Mouse (Mus musculus) heart, postnatal 10 days (tissue): ENCODE measurements around the gene Kmt2b. TPM values are rescaled to one million over a fixed set of nuclear protein-coding genes. Genes with fewer than 3 reads are reported as not detected.
A peak's percentile ranks its signal among the peaks of the same experiment; 100 is the strongest.

Source experiments
- DNase-seq, 2 experiments: peaks; one replicate each; pipeline ENCODE4 v3.0.0; 2021
- intact Hi-C: fragments of 180-260 bp; cut with DNase I; formaldehyde crosslinking; loops from one replicate; pipeline ENCODE4 v1.15.1; 2025
- total RNA-seq, 2 experiments: library from RNA; stranded (reverse); gene quantifications; 2 replicates each; pipeline ENCODE4 v1.2.3; 2021

The Kmt2b gene
- total RNA-seq, 2 experiments from 2014 or later, result 25.8 to 30.2 TPM

- intact Hi-C loops, result no loop called here
- no peak for DNase-seq
These were observed 15.9 kb upstream of the Kmt2b start for GRCm38 (mm10) chr7:30604424-30604823.

GRCm38 (mm10) chr7:30602583-30602982 is 14.1 kb upstream of the Kmt2b start:
- intact Hi-C loops, result no loop called here
- DNase-seq, result no peak

- intact Hi-C loops, result no loop called here
These were observed 12.1 kb upstream of the Kmt2b start for GRCm38 (mm10) chr7:30600651-30601050.

GRCm38 (mm10) chr7:30599933-30600353 is 11.4 kb upstream of the Kmt2b start:
- intact Hi-C loops, result loop anchor here (10.0 kb wide), 1 partner anchor 365 kb away; no protein-coding TSS in a partner anchor
- peak; percentile 93 for DNase-seq

More at GRCm38 (mm10) chr7:30600651-30601050, 12.1 kb upstream of the Kmt2b start:
- DNase-seq, result no peak

- no peak for DNase-seq
- intact Hi-C loops, result loop anchor here (10.0 kb wide), 1 partner anchor 366 kb away; no protein-coding TSS in a partner anchor
These were observed 10.3 kb upstream of the Kmt2b start, which contains the start of gene Zbtb32 for GRCm38 (mm10) chr7:30598786-30599185. Gene Zbtb32, minus strand, starts transcription at chr7:30598909.

GRCm38 (mm10) chr7:30596811-30597210 is 8.3 kb upstream of the Kmt2b start:
- DNase-seq, result no peak

GRCm38 (mm10) chr7:30596093-30596492 is 7.6 kb upstream of the Kmt2b start:
- intact Hi-C loops, result loop anchor here (10.0 kb wide), 1 partner anchor 369 kb away; no protein-coding TSS in a partner anchor
- DNase-seq, result no peak

More at GRCm38 (mm10) chr7:30596811-30597210, 8.3 kb upstream of the Kmt2b start:
- intact Hi-C loops, result loop anchor here (10.0 kb wide), 1 partner anchor 368 kb away; no protein-coding TSS in a partner anchor

GRCm38 (mm10) chr7:30594510-30595024 is 6.0 kb upstream of the Kmt2b start:
- intact Hi-C loops, result loop anchor here (5.0 to 10.0 kb wide), 2 partner anchors 308 to 370 kb away; no protein-coding TSS in a partner anchor
- no peak for DNase-seq

GRCm38 (mm10) chr7:30593579-30594509 is 5.3 kb upstream of the Kmt2b start:
- DNase-seq, result no peak
- intact Hi-C loops, result loop anchor here (5.0 to 10.0 kb wide), 2 partner anchors 308 to 371 kb away; no protein-coding TSS in a partner anchor

GRCm38 (mm10) chr7:30592772-30593423 is 4.4 kb upstream of the Kmt2b start:
- intact Hi-C loops, result loop anchor here (5.0 to 10.0 kb wide), 2 partner anchors 309 to 372 kb away; no protein-coding TSS in a partner anchor
- DNase-seq, result no peak

GRCm38 (mm10) chr7:30591605-30591951 is 3.1 kb upstream of the Kmt2b start:
- intact Hi-C loops, result loop anchor here (5.0 to 10.0 kb wide), 2 partner anchors 311 to 373 kb away; no protein-coding TSS in a partner anchor
- DNase-seq, result no peak

GRCm38 (mm10) chr7:30590927-30591604 is 2.5 kb upstream of the Kmt2b start:
- no peak for DNase-seq
- intact Hi-C loops, result loop anchor here (5.0 to 10.0 kb wide), 2 partner anchors 311 to 374 kb away; no protein-coding TSS in a partner anchor

GRCm38 (mm10) chr7:30589435-30590301 is 1.1 kb upstream of the Kmt2b start:
- intact Hi-C loops, result loop anchor here (1.0 to 10.0 kb wide), 6 partner anchors 19 to 375 kb away; partner anchors contain the start of gene Tmem147
- DNase-seq, result peak; percentile 88 to 92

- intact Hi-C loops, result loop anchor here (1.0 to 2.0 kb wide), 2 partner anchors 23 to 271 kb away; partner anchors contain the start of gene Igflr1
- peak; percentile 68 to 70 for DNase-seq
These were observed 471 bp downstream of the Kmt2b start for GRCm38 (mm10) chr7:30587842-30588667.

- no peak for DNase-seq
- intact Hi-C loops, result loop anchor here (1.0 kb wide), 1 partner anchor 21 kb away; the partner anchor contains the start of gene Igflr1
These were observed 2.0 kb downstream of the Kmt2b start for GRCm38 (mm10) chr7:30586455-30587020.

GRCm38 (mm10) chr7:30585170-30585569 is 3.4 kb downstream of the Kmt2b start:
- intact Hi-C loops, result no loop called here
- no peak for DNase-seq

GRCm38 (mm10) chr7:30584339-30584738 is 4.2 kb downstream of the Kmt2b start:
- no peak for DNase-seq
- intact Hi-C loops, result no loop called here

- intact Hi-C loops, result no loop called here
- no peak for DNase-seq
These were observed 7.0 kb downstream of the Kmt2b start for GRCm38 (mm10) chr7:30581547-30581946.
